In the genomic region with DNA sequence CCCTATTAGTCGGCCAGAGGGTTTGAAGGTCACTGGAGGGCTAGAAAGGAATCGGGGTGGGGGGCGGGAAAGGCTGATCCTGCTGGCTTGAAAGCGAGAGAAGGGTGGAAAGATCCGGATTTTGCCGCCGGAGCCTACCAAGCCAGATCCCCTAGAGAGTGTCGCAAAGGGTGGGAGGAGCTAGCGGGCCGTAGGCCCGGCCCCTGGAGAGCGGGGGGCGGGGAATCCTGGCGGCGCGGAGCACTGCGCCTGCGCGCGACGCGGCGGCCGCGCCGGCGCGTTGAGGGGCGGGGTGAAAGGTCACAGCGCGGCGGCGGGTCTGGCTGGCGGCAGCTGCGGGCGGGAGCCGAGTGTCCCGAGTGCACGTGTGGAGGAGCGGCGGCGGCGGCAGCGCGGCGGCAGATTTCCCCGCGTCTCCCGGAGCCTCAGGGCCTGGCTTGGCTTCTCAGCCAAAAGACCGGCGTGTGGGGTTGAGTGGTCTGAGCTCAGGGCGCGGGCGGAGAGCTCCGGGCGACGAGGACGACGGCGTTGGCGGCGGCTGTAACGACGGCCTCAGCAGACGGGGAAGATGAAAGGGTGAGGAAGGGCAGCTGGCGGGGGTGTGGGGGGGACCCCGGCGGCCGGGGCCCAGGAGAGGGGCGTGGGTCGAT, we compare ENCODE assay signal across 7 mouse cellular contexts. TPM values are rescaled to one million over a fixed set of nuclear protein-coding genes. Genes with fewer than 3 reads are reported as not detected.
A peak's percentile ranks its signal among the peaks of the same experiment; 100 is the strongest.
DNase-seq lines count a peak whose midpoint lies in the region; ATAC-seq and TF ChIP-seq lines count a peak whose summit lies in the region.

Atp6v1a (minus strand) TSS at position 170 of the 650 bp plus-strand sequence.
Naa50 (plus strand) TSS at position 295 of the 650 bp plus-strand sequence.

- no peaks in the 10 kb centered on the region for H3K36me3 ChIP-seq in intestine, postnatal 0 days (ENCODE audit: control insufficient read depth, insufficient read depth)
- H3K36me3 ChIP-seq in limb, embryonic 11.5 days (ENCODE audit: control insufficient read depth, insufficient read depth, low read length), result no peaks in the 10 kb centered on the region
- H3K36me3 ChIP-seq in midbrain, embryonic 14.5 days (ENCODE audit: control insufficient read depth, insufficient read depth, low read length), result no peaks in the 10 kb centered on the region

- H3K27me3 ChIP-seq in intestine, postnatal 0 days (replicated peaks; ENCODE audit: control insufficient read depth, insufficient read depth, low read length), result no peaks in the 10 kb centered on the region
- H3K27me3 ChIP-seq in limb, embryonic 11.5 days (ENCODE audit: control insufficient read depth, insufficient read depth, low read length), result no peaks in the 10 kb centered on the region
- H3K27me3 ChIP-seq in midbrain, embryonic 14.5 days (ENCODE audit: control insufficient read depth, insufficient read depth, low read length), result no peaks in the 10 kb centered on the region

- peak within 1 kb of the TSS; percentile 95 for H3K9ac ChIP-seq in intestine, postnatal 0 days (ENCODE audit: low read depth, low read length)
- peak within 1 kb of the TSS; percentile 93 for H3K9ac ChIP-seq in limb, embryonic 11.5 days (ENCODE audit: low read length)
- H3K9ac ChIP-seq in midbrain, embryonic 14.5 days (replicated peaks; ENCODE audit: low read length), result peak within 1 kb of the TSS; percentile 93

- no peak for TF ChIP-seq CTCF in intestine, postnatal 0 days (IDR thresholded peaks at IDR 0.05; ENCODE audit: low read depth)

- H3K4me3 ChIP-seq in intestine, postnatal 0 days (ENCODE audit: low read depth, low read length), result peak within 1 kb of the TSS; percentile 97
- peak within 1 kb of the TSS; percentile 97 for H3K4me3 ChIP-seq in limb, embryonic 11.5 days (ENCODE audit: low read depth, low read length)
- H3K4me3 ChIP-seq in midbrain, embryonic 14.5 days (replicated peaks; ENCODE audit: low read depth, low read length), result peak within 1 kb of the TSS; percentile 96

- ATAC-seq in intestine, postnatal 0 days, result peak; percentile 89
- peak; percentile 89 for ATAC-seq in limb, embryonic 11.5 days (ENCODE audit: insufficient number of reproducible peaks, low FRiP score, low TSS enrichment, low read depth)
- peak; percentile 91 for ATAC-seq in midbrain, embryonic 14.5 days (ENCODE audit: low FRiP score, low TSS enrichment)

- H3K4me1 ChIP-seq in intestine, postnatal 0 days (replicated peaks; ENCODE audit: control insufficient read depth, insufficient read depth, low read length), result 0 out of 2 replicates have a peak, but pooled peaks cover 4% of the 10 kb centered on the region
- no peaks in the 10 kb centered on the region for H3K4me1 ChIP-seq in limb, embryonic 11.5 days (ENCODE audit: control insufficient read depth, insufficient read depth, low read length)
- peaks cover 18% of the 10 kb centered on the region for H3K4me1 ChIP-seq in midbrain, embryonic 14.5 days (ENCODE audit: control insufficient read depth, insufficient read depth, low read length)

- under 1% methylated on average over 70 of the region's 71 CpGs for whole genome bisulfite sequencing in intestine, postnatal 0 days
- under 1% methylated on average over 57 of the region's 71 CpGs for WGBS in limb, embryonic 11.5 days
- WGBS in midbrain, embryonic 14.5 days, result under 1% methylated on average over 71 of the region's 71 CpGs

- H3K9me3 ChIP-seq in intestine, postnatal 0 days (ENCODE audit: control insufficient read depth), result no peaks in the 10 kb centered on the region
- H3K9me3 ChIP-seq in limb, embryonic 11.5 days (ENCODE audit: control insufficient read depth, low read length), result no peaks in the 10 kb centered on the region
- no peaks in the 10 kb centered on the region for H3K9me3 ChIP-seq in midbrain, embryonic 14.5 days (ENCODE audit: control insufficient read depth, low read length)

- DNase-seq in adrenal gland, adult 8-10 months, result peak; percentile 79
- peak; percentile 85 for DNase-seq in embryo, embryonic 11.5 days (ENCODE audit: low read depth, low spot score)
- peak; percentile 82 to 89 for DNase-seq in gastrocnemius, postnatal 36 days
- peak; percentile 95 for DNase-seq in limb, embryonic 11.5 days (ENCODE audit: low spot score)
- peak; percentile 97 for DNase-seq in midbrain, embryonic 14.5 days
- DNase-seq in spleen, adult 18-20 months, result peak; percentile 89 to 90

- H3K27ac ChIP-seq in intestine, postnatal 0 days (ENCODE audit: low read depth, low read length), result peak within 1 kb of the TSS; percentile 99
- peak within 1 kb of the TSS; percentile 90 for H3K27ac ChIP-seq in limb, embryonic 11.5 days (replicated peaks; ENCODE audit: low read depth, low read length)
- peak within 1 kb of the TSS; percentile 97 for H3K27ac ChIP-seq in midbrain, embryonic 14.5 days (replicated peaks; ENCODE audit: low read depth, low read length)

- peak within 1 kb of the TSS; percentile 90 for H3K4me2 ChIP-seq in intestine, postnatal 0 days (replicated peaks; ENCODE audit: low read depth)
- H3K4me2 ChIP-seq in limb, embryonic 11.5 days (ENCODE audit: low read depth, severe bottlenecking), result peak within 1 kb of the TSS; percentile 64
- H3K4me2 ChIP-seq in midbrain, embryonic 14.5 days (ENCODE audit: low read length), result peak within 1 kb of the TSS; percentile 90

- intact Hi-C loops in gastrocnemius, postnatal 36 days (cut with DNase I), result loop anchor here (2.0 kb wide), 2 partner anchors 33 to 99 kb away; partner anchors contain the start of gene Usf3

RNA-seq across cellular contexts. Expression of gene Atp6v1a, which starts in this region (rescaled TPM):
- 100 to 1,000 TPM; 144 to 168 (median 155) TPM for total RNA-seq in adrenal gland, adult 8-10 months (2022)
- 10 to 100 TPM; 20.5 to 21.6 TPM for total RNA-seq in gastrocnemius, postnatal 36 days (2021)
- polyA plus RNA-seq in intestine, postnatal 0 days (2015; fragmentation: Nextera tagmentation; extraction: Ambion mirVana), result 60.7 and 62.6 TPM in 2 replicates
- 52.3 and 52.5 TPM in 2 replicates for polyA plus RNA-seq in limb, embryonic 11.5 days (2014; fragmentation: Nextera tagmentation; extraction: Ambion mirVana)
- 126 and 149 TPM in 2 replicates for polyA plus RNA-seq in midbrain, embryonic 14.5 days (2014; fragmentation: Nextera tagmentation; extraction: Ambion mirVana)

RNA-seq across cellular contexts. Expression of gene Naa50, which starts in this region (rescaled TPM):
- 10 to 100 TPM; 65.8 to 77.7 (median 68.0) TPM for total RNA-seq in adrenal gland, adult 8-10 months (2022)
- 100 to 1,000 TPM; 161 to 167 TPM for total RNA-seq in gastrocnemius, postnatal 36 days (2021)
- 38.6 and 40.1 TPM in 2 replicates for polyA plus RNA-seq in intestine, postnatal 0 days (2015; fragmentation: Nextera tagmentation; extraction: Ambion mirVana)
- polyA plus RNA-seq in limb, embryonic 11.5 days (2014; fragmentation: Nextera tagmentation; extraction: Ambion mirVana), result 88.1 and 97.9 TPM in 2 replicates
- 39.2 and 43.7 TPM in 2 replicates for polyA plus RNA-seq in midbrain, embryonic 14.5 days (2014; fragmentation: Nextera tagmentation; extraction: Ambion mirVana)

Comparison
In these comparisons a context has a peak if more than half of its experiments do, and no peak if none do; other contexts are left out.
1. Peak in every context shown above with its lines: DNase-seq, ATAC-seq, H3K4me3 ChIP-seq and H3K27ac ChIP-seq.
2. RNA of gene Atp6v1a (total RNA-seq): 144 to 168 TPM in adrenal gland, adult 8-10 months; 20.5 to 21.6 TPM in gastrocnemius, postnatal 36 days; every median in the first group is over 4 times any median in the second.